Mouse (Mus musculus): ENCODE data around the gene Psmc1. TPM values are rescaled to one million over a fixed set of nuclear protein-coding genes. Genes with fewer than 3 reads are reported as not detected.

The Psmc1 gene
- polyA plus RNA-seq, 1 experiment from 2014 or later = 308 TPM

GRCm38 (mm10) chr12:100100707-100101030, 9.3 kb upstream of the Psmc1 start:
- H3K4me2 ChIP-seq = no peak overlapping the region
- no peak overlapping the region for H3K9ac ChIP-seq
- H3K27ac ChIP-seq (ENCODE audit: low read depth) = no peak overlapping the region
- no peaks in the 10 kb centered on the region for H3K36me3 ChIP-seq (ENCODE audit: insufficient read depth)
- DNase-seq (no peak), ATAC-seq (ENCODE audit: insufficient read depth) (no peak)
- 0 out of 2 replicates have a peak, but pooled peaks cover 3% of the 10 kb centered on the region for H3K27me3 ChIP-seq (ENCODE audit: insufficient read depth, low read length)
- TF ChIP-seq CTCF (IDR thresholded peaks at IDR 0.05; ENCODE audit: low read depth) = no peak
- 54% methylated on average over 3 of the region's 3 CpGs for WGBS
- no peaks in the 10 kb centered on the region for H3K4me1 ChIP-seq (ENCODE audit: insufficient read depth)
- H3K9me3 ChIP-seq (ENCODE audit: low read depth, low read length) = no peaks in the 10 kb centered on the region
- no peak overlapping the region for H3K4me3 ChIP-seq (ENCODE audit: low read depth, low read length)

DNA sequence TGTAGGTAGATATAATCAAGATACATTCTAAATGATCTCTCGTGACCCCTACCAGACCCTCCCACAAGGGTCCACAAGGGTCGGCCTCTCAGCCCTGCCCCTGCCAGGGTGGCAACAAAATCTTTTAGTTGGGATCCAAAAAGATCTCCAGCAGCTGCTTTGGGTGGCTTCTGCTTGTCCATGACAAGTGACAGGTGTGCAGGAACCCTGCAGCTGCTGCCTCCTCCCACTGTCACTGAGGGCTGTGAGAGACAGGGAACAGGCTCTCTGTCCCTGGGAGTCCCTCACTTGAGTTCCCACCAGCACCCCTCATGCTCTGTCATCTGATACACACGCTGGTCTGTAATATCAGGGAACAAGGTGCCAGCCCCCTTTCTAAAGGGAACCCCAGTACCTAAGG, 8.3 kb upstream of the Psmc1 start:
- Histone ChIP-seq H3K36me3 (ENCODE audit: insufficient read depth) (no peaks in the 10 kb centered on the region), H3K27ac (ENCODE audit: low read depth) (no peak overlapping the region), H3K9me3 (ENCODE audit: low read depth, low read length) (no peaks in the 10 kb centered on the region), H3K4me2 (no peak overlapping the region), H3K27me3 (ENCODE audit: insufficient read depth, low read length) (0 out of 2 replicates have a peak, but pooled peaks cover 3% of the 10 kb centered on the region), H3K4me3 (ENCODE audit: low read depth, low read length) (no peak overlapping the region), H3K4me1 (ENCODE audit: insufficient read depth) (no peaks in the 10 kb centered on the region), H3K9ac (no peak overlapping the region)
- no peak for TF ChIP-seq CTCF (IDR thresholded peaks at IDR 0.05; ENCODE audit: low read depth)
- WGBS = 63% methylated on average over 3 of the region's 3 CpGs
- ATAC-seq (ENCODE audit: insufficient read depth) (no peak), DNase-seq (no peak)

GRCm38 (mm10) chr12:100104530-100104929, 5.4 kb upstream of the Psmc1 start:
- no peak for DNase-seq
- H3K4me3 ChIP-seq (ENCODE audit: low read depth, low read length) = no peak overlapping the region
- H3K27ac ChIP-seq (ENCODE audit: low read depth) = no peak overlapping the region
- TF ChIP-seq CTCF (IDR thresholded peaks at IDR 0.05; ENCODE audit: low read depth) = no peak
- H3K9ac ChIP-seq = no peak overlapping the region
- ATAC-seq (ENCODE audit: insufficient read depth) = no peak
- WGBS = 81% methylated on average over 5 of the region's 5 CpGs
- no peaks in the 10 kb centered on the region for H3K4me1 ChIP-seq (ENCODE audit: insufficient read depth)
- no peaks in the 10 kb centered on the region for H3K9me3 ChIP-seq (ENCODE audit: low read depth, low read length)
- 0 out of 2 replicates have a peak, but pooled peaks cover 3% of the 10 kb centered on the region for H3K27me3 ChIP-seq (ENCODE audit: insufficient read depth, low read length)
- no peak overlapping the region for H3K4me2 ChIP-seq
- no peaks in the 10 kb centered on the region for H3K36me3 ChIP-seq (ENCODE audit: insufficient read depth)

DNA sequence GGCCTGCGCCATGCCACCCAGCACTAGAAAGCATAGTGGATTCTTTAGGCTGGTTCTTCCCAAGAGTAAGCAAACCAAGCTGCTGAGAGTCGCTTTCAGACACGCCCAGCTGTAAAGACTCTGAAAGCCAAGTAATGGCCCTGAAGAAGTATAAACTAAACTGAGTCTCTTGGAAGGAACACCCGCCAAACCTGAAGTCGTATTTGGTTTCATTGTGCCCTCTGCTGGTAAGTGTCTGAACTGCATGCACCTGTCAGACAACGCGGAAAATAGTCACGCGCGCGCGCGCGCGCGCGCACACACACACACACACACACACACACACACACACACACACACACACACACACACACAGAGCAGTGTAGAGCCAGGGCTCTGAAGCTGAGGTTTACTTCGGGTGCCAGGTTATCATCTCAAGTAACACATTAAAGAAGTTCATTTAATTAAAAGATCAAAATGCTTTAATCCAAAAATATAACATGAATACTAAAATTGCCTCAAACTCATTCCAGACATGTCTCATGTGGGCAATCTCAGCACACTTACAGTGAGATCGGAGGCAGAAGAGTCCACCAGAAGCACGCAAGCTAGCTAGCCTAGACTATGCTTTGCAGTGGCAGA, 3.6 kb upstream of the Psmc1 start:
- H3K27ac ChIP-seq (ENCODE audit: low read depth) = no peak overlapping the region
- DNase-seq = peak; percentile 93

GRCm38 (mm10) chr12:100107436-100107835, 2.5 kb upstream of the Psmc1 start:
- Histone ChIP-seq H3K36me3 (ENCODE audit: insufficient read depth) (peaks cover 12% of the 10 kb centered on the region), H3K4me3 (ENCODE audit: low read depth, low read length) (no peak overlapping the region), H3K27ac (ENCODE audit: low read depth) (no peak overlapping the region), H3K9me3 (ENCODE audit: low read depth, low read length) (no peaks in the 10 kb centered on the region), H3K9ac (no peak overlapping the region), H3K4me1 (ENCODE audit: insufficient read depth) (0 out of 2 replicates have a peak, but pooled peaks cover 6% of the 10 kb centered on the region), H3K27me3 (ENCODE audit: insufficient read depth, low read length) (no peaks in the 10 kb centered on the region), H3K4me2 (no peak overlapping the region)
- TF ChIP-seq CTCF (IDR thresholded peaks at IDR 0.05; ENCODE audit: low read depth) = no peak
- DNase-seq = no peak
- no peak for ATAC-seq (ENCODE audit: insufficient read depth)
- WGBS = 38% methylated on average over 4 of the region's 4 CpGs

More for the DNA sequence above, 3.6 kb upstream of the Psmc1 start:
- peak; percentile 38 for ATAC-seq (ENCODE audit: insufficient read depth)
- H3K4me3 ChIP-seq (ENCODE audit: low read depth, low read length) = no peak overlapping the region
- H3K4me2 ChIP-seq = no peak overlapping the region
- no peaks in the 10 kb centered on the region for H3K9me3 ChIP-seq (ENCODE audit: low read depth, low read length)
- 11% methylated on average over 20 of the region's 20 CpGs for WGBS
- H3K27me3 ChIP-seq (ENCODE audit: insufficient read depth, low read length) = no peaks in the 10 kb centered on the region
- H3K36me3 ChIP-seq (ENCODE audit: insufficient read depth) = 0 out of 2 replicates have a peak, but pooled peaks cover 2% of the 10 kb centered on the region
- peak; percentile 89 for TF ChIP-seq CTCF (IDR thresholded peaks at IDR 0.05; ENCODE audit: low read depth)
- H3K9ac ChIP-seq = no peak overlapping the region
- H3K4me1 ChIP-seq (ENCODE audit: insufficient read depth) = 0 out of 2 replicates have a peak, but pooled peaks cover 5% of the 10 kb centered on the region

DNA sequence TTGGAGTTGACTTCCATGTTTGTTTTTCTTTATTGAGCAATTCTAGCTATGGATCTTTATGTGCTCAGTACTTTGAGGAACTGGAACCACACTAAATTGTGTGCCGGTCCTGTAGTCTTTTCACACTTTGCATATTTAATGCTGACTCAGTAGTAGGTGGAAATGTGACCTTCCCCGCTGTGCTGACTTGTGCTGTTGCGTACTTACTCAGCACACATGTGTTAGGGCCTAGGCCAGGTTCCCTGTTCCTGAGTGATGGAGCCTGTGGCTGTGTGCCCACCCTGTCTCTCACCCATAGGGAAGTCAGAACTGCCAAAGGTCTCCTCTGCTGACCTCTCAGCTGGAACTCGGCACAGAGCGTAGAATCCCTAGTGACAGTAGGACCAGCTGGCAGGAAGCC, 6.0 kb downstream of the Psmc1 start:
- Histone ChIP-seq H3K27me3 (ENCODE audit: insufficient read depth, low read length) (no peaks in the 10 kb centered on the region), H3K9ac (no peak overlapping the region), H3K4me1 (ENCODE audit: insufficient read depth) (0 out of 2 replicates have a peak, but pooled peaks cover 5% of the 10 kb centered on the region), H3K36me3 (ENCODE audit: insufficient read depth) (peaks cover 92% of the 10 kb centered on the region), H3K9me3 (ENCODE audit: low read depth, low read length) (no peaks in the 10 kb centered on the region), H3K4me2 (no peak overlapping the region), H3K4me3 (ENCODE audit: low read depth, low read length) (no peak overlapping the region), H3K27ac (ENCODE audit: low read depth) (no peak overlapping the region)
- WGBS = 82% methylated on average over 5 of the region's 5 CpGs
- no peak for DNase-seq
- no peak for TF ChIP-seq CTCF (IDR thresholded peaks at IDR 0.05; ENCODE audit: low read depth)
- ATAC-seq (ENCODE audit: insufficient read depth) = 0 out of 2 replicates have a peak, but pooled peaks have one; percentile 13

GRCm38 (mm10) chr12:100122921-100123381, 13.0 kb downstream of the Psmc1 start:
- no peaks in the 10 kb centered on the region for H3K9me3 ChIP-seq (ENCODE audit: low read depth, low read length)
- H3K4me1 ChIP-seq (ENCODE audit: insufficient read depth) = no peaks in the 10 kb centered on the region
- H3K4me3 ChIP-seq (ENCODE audit: low read depth, low read length) = no peak overlapping the region
- H3K27me3 ChIP-seq (ENCODE audit: insufficient read depth, low read length) = no peaks in the 10 kb centered on the region
- H3K9ac ChIP-seq = no peak overlapping the region
- ATAC-seq (ENCODE audit: insufficient read depth) (no peak), DNase-seq (no peak)
- H3K36me3 ChIP-seq (ENCODE audit: insufficient read depth) = peaks cover 84% of the 10 kb centered on the region
- 79% methylated on average over 7 of the region's 7 CpGs for WGBS
- H3K4me2 ChIP-seq = no peak overlapping the region
- no peak for TF ChIP-seq CTCF (IDR thresholded peaks at IDR 0.05; ENCODE audit: low read depth)
- no peak overlapping the region for H3K27ac ChIP-seq (ENCODE audit: low read depth)
